In genomic region chr10:20590100-20590499, GRCm38 (mm10) we compare ENCODE assay signal across 14 mouse cellular contexts.
A peak's percentile ranks its signal among the peaks of the same experiment; 100 is the strongest.
DNase-seq lines count a peak whose midpoint lies in the region; ATAC-seq and TF ChIP-seq lines count a peak whose summit lies in the region.
"Had no signal": no experiment of that assay in that cellular context is flagged by ENCODE, and none has a peak within 500 bp of the region (broad histone marks: within the 10 kb centered on the region; RNA-seq: fewer than 3 reads in every experiment).

No protein-coding gene starts in this region.

- no peak overlapping the region for H3K4me3 ChIP-seq in heart, embryonic 12.5 days
- no peak overlapping the region for H3K4me3 ChIP-seq in liver, embryonic 14.5 days (ENCODE audit: insufficient read depth in 1 of 2, low read depth in 2 of 2, low read length in 2 of 2)
- H3K4me3 ChIP-seq in liver, embryonic 11.5 days (ENCODE audit: low read depth, low read length) = no peak overlapping the region
- no peak overlapping the region for H3K4me3 ChIP-seq in midbrain, postnatal 0 days (ENCODE audit: low read depth, low read length)
- H3K4me3 ChIP-seq: intestine, embryonic 15.5 days; limb, embryonic 12.5 days; neural tube, embryonic 15.5 days had no signal

- TF ChIP-seq EP300 in liver, embryonic 14.5 days (IDR thresholded peaks at IDR 0.05; ENCODE audit: low read depth) = no peak

- H3K9me3 ChIP-seq in heart, embryonic 12.5 days (replicated peaks) = no peaks in the 10 kb centered on the region
- no peaks in the 10 kb centered on the region for H3K9me3 ChIP-seq in liver, embryonic 14.5 days (ENCODE audit: control insufficient read depth, low read length)
- H3K9me3 ChIP-seq in liver, embryonic 11.5 days (ENCODE audit: control insufficient read depth, low read length) = no peaks in the 10 kb centered on the region
- no peaks in the 10 kb centered on the region for H3K9me3 ChIP-seq in midbrain, postnatal 0 days (ENCODE audit: low read length)
- H3K9me3 ChIP-seq: intestine, embryonic 15.5 days; limb, embryonic 12.5 days; neural tube, embryonic 15.5 days had no signal

- H3K36me3 ChIP-seq in heart, embryonic 12.5 days = no peaks in the 10 kb centered on the region
- H3K36me3 ChIP-seq in liver, embryonic 14.5 days (replicated peaks; ENCODE audit: control insufficient read depth, insufficient read depth, low read depth) = no peaks in the 10 kb centered on the region
- no peaks in the 10 kb centered on the region for H3K36me3 ChIP-seq in liver, embryonic 11.5 days (ENCODE audit: control insufficient read depth, insufficient read depth, low read length)
- H3K36me3 ChIP-seq in midbrain, postnatal 0 days (ENCODE audit: insufficient read depth, low read length) = no peaks in the 10 kb centered on the region
- H3K36me3 ChIP-seq: intestine, embryonic 15.5 days; limb, embryonic 12.5 days; neural tube, embryonic 15.5 days had no signal

- WGBS in heart, embryonic 12.5 days = 39% methylated on average over 7 of the region's 7 CpGs
- 5% methylated on average over 7 of the region's 7 CpGs for WGBS in liver, embryonic 14.5 days (ENCODE audit: insufficient replicate concordance)
- WGBS in liver, embryonic 11.5 days = 26% methylated on average over 7 of the region's 7 CpGs
- WGBS in midbrain, postnatal 0 days = 67% methylated on average over 7 of the region's 7 CpGs

- TF ChIP-seq CTCF in liver, embryonic 14.5 days (IDR thresholded peaks at IDR 0.05; ENCODE audit: low read depth) = no peak
- no peak for TF ChIP-seq CTCF in midbrain, postnatal 0 days (IDR thresholded peaks at IDR 0.05)

- peak; percentile 64 for ATAC-seq in heart, embryonic 12.5 days (ENCODE audit: insufficient number of reproducible peaks, low FRiP score)
- no peak for ATAC-seq in liver, embryonic 14.5 days (ENCODE audit: insufficient read depth)
- ATAC-seq in liver, embryonic 11.5 days (replicated peaks; ENCODE audit: low FRiP score) = no peak
- ATAC-seq in granulocyte monocyte progenitor cell, adult 5-6 weeks (replicated peaks; ENCODE audit: poor library complexity, severe bottlenecking) = peak; percentile 91
- ATAC-seq in megakaryocyte, adult 5-6 weeks (ENCODE audit: poor library complexity, severe bottlenecking) = peak; percentile 72
- ATAC-seq in midbrain, postnatal 0 days (ENCODE audit: low FRiP score) = no peak
- ATAC-seq: intestine, embryonic 15.5 days had no signal

- DNase-seq in heart, postnatal 14 days = no peak
- peak; percentile 4 to 17 (median 6) for DNase-seq in liver, embryonic 14.5 days (ENCODE audit: low read depth in 3 of 3, low spot score in 3 of 3)
- no peak for DNase-seq in liver, embryonic 11.5 days (ENCODE audit: low spot score)
- DNase-seq in layer of hippocampus, postnatal 36 days = no peak
- no peak for DNase-seq in midbrain, postnatal 0 days (ENCODE audit: low spot score)
- DNase-seq: cerebellum, postnatal 36 days; midbrain, embryonic 14.5 days had no signal

- no peak overlapping the region for H3K9ac ChIP-seq in heart, embryonic 12.5 days
- no peak overlapping the region for H3K9ac ChIP-seq in liver, embryonic 14.5 days (replicated peaks)
- H3K9ac ChIP-seq in liver, embryonic 11.5 days (ENCODE audit: low read depth, low read length) = no peak overlapping the region
- H3K9ac ChIP-seq in midbrain, postnatal 0 days (replicated peaks; ENCODE audit: low read length, poor library complexity, severe bottlenecking) = no peak overlapping the region
- H3K9ac ChIP-seq: intestine, embryonic 15.5 days; limb, embryonic 12.5 days; neural tube, embryonic 15.5 days had no signal

- peaks cover 14% of the 10 kb centered on the region for H3K4me1 ChIP-seq in heart, embryonic 12.5 days (replicated peaks)
- 0 out of 4 replicates have a peak, but pooled peaks cover 0 to 6% of the 10 kb centered on the region in 2 experiments for H3K4me1 ChIP-seq in liver, embryonic 14.5 days (replicated peaks; ENCODE audit: control insufficient read depth in 2 of 2, insufficient read depth in 2 of 2, low read length in 1 of 2)
- H3K4me1 ChIP-seq in liver, embryonic 11.5 days (replicated peaks; ENCODE audit: control insufficient read depth, insufficient read depth, low read length) = no peaks in the 10 kb centered on the region
- H3K4me1 ChIP-seq in midbrain, postnatal 0 days (ENCODE audit: insufficient read depth, low read length) = no peaks in the 10 kb centered on the region
- H3K4me1 ChIP-seq: intestine, embryonic 15.5 days; limb, embryonic 12.5 days had no signal

- H3K27me3 ChIP-seq in heart, embryonic 12.5 days (replicated peaks) = no peaks in the 10 kb centered on the region
- H3K27me3 ChIP-seq in liver, embryonic 14.5 days (ENCODE audit: control insufficient read depth, insufficient read depth, low read length) = no peaks in the 10 kb centered on the region
- no peaks in the 10 kb centered on the region for H3K27me3 ChIP-seq in liver, embryonic 11.5 days (replicated peaks; ENCODE audit: control insufficient read depth, insufficient read depth, low read length)
- H3K27me3 ChIP-seq in midbrain, postnatal 0 days (ENCODE audit: insufficient read depth, low read length) = no peaks in the 10 kb centered on the region
- H3K27me3 ChIP-seq: CH12.LX; intestine, embryonic 15.5 days; limb, embryonic 12.5 days; neural tube, embryonic 15.5 days had no signal

- no peak overlapping the region for H3K4me2 ChIP-seq in heart, embryonic 12.5 days
- H3K4me2 ChIP-seq in liver, embryonic 14.5 days (ENCODE audit: low read depth) = no peak overlapping the region
- H3K4me2 ChIP-seq in liver, embryonic 11.5 days = no peak overlapping the region
- no peak overlapping the region for H3K4me2 ChIP-seq in midbrain, postnatal 0 days (ENCODE audit: low read depth, low read length, poor library complexity, severe bottlenecking)
- H3K4me2 ChIP-seq: intestine, embryonic 15.5 days; limb, embryonic 12.5 days; neural tube, embryonic 15.5 days had no signal

- peak overlapping the region; percentile 1; the same call in 1 of the 2 replicates for H3K27ac ChIP-seq in heart, embryonic 12.5 days (ENCODE audit: poor library complexity, severe bottlenecking)
- no peak overlapping the region for H3K27ac ChIP-seq in liver, embryonic 14.5 days
- no peak overlapping the region for H3K27ac ChIP-seq in liver, embryonic 11.5 days (ENCODE audit: low read depth, low read length)
- no peak overlapping the region for H3K27ac ChIP-seq in midbrain, postnatal 0 days (ENCODE audit: low read depth, low read length)
- H3K27ac ChIP-seq: intestine, embryonic 15.5 days; limb, embryonic 12.5 days had no signal

- intact Hi-C loops in heart, postnatal 14 days (cut with DNase I) = no loop called here

Comparison
In these comparisons a context has a peak if more than half of its experiments do, and no peak if none do; other contexts are left out.
1. DNase-seq: peak in liver, embryonic 14.5 days (3 of 3); none in heart, postnatal 14 days (0 of 2), liver, embryonic 11.5 days (single experiment), layer of hippocampus, postnatal 36 days (0 of 2) and midbrain, postnatal 0 days (single experiment).
2. ATAC-seq: peak in heart, embryonic 12.5 days (single experiment), granulocyte monocyte progenitor cell, adult 5-6 weeks (single experiment) and megakaryocyte, adult 5-6 weeks (single experiment); none in liver, embryonic 14.5 days (single experiment), liver, embryonic 11.5 days (single experiment) and midbrain, postnatal 0 days (single experiment).